Mouse (Mus musculus) layer of hippocampus, adult 2 months (tissue): ENCODE results near the gene Ctdnep1. TPM values are rescaled to one million over a fixed set of nuclear protein-coding genes. Genes with fewer than 3 reads are reported as not detected.

ENCODE experiments used
- DNase-seq, 2 experiments: peaks; one replicate each; pipeline ENCODE4 v3.0.0; 2022; ENCODE audit warnings: low spot score in 2 of 2
- H3K27ac ChIP-seq: fragments of 200-600 bp; 2 replicates; pipeline ENCODE4 v1.8.1; 2022
- H3K4me3 ChIP-seq: fragments of 200-600 bp; 2 replicates; pipeline ENCODE4 v1.8.1; 2022; ENCODE audit warnings: mild to moderate bottlenecking
- CTCF ChIP-seq: fragments of 200-600 bp; conservative IDR thresholded peaks from 2 replicates; pipeline ENCODE4 v1.8.1; 2022; ENCODE audit warnings: antibody characterized with exemption, mild to moderate bottlenecking, moderate library complexity
- long read RNA-seq, 2 experiments: library from polyadenylated mRNA; stranded (forward); transcript quantifications; one replicate each; pipeline ENCODE4 v2.0.0; 2021; ENCODE audit warnings: borderline mapping rate in 2 of 2
- total RNA-seq, 2 experiments: library from RNA; stranded (reverse); gene quantifications; 2 replicates each; pipeline ENCODE4 v1.2.3; 2021

The Ctdnep1 gene
- total RNA-seq = 100 to 1,000 TPM; 106 to 114 TPM
- long read RNA-seq, experiment 1, transcript Ctdnep1-201 (8 exons, 1,627 nt) = major isoform, 14 of 20 reads
- long read RNA-seq, experiment 1, partial matches to known transcripts = 2 of 20 reads
- long read RNA-seq, experiment 1, other reads (novel, unspliced or antisense) = 4 of 20 reads
- long read RNA-seq, experiment 2, transcript Ctdnep1-201 (8 exons, 1,627 nt) = major isoform, 12 of 23 reads
- long read RNA-seq, experiment 2, partial matches to known transcripts = 6 of 23 reads
- long read RNA-seq, experiment 2, other reads (novel, unspliced or antisense) = 5 of 23 reads

- TF ChIP-seq CTCF = no peak
- no peak for DNase-seq
- H3K4me3 ChIP-seq = peak within 1 kb of the TSS; percentile 98
Measured at GRCm38 (mm10) chr11:69981141-69981762, at the start of gene Ctdnep1. TSS of gene Ctdnep1 (plus strand) at chr11:69981156.

GRCm38 (mm10) chr11:69931769-69932168 is 49.2 kb upstream of the Ctdnep1 start:
- Histone ChIP-seq H3K27ac (no peak overlapping the region), H3K4me3 (no peak overlapping the region)
- no peak for DNase-seq
- TF ChIP-seq CTCF = no peak

More at GRCm38 (mm10) chr11:69981141-69981762, at the start of gene Ctdnep1:
- peak within 1 kb of the TSS; percentile 100 for H3K27ac ChIP-seq

DNA sequence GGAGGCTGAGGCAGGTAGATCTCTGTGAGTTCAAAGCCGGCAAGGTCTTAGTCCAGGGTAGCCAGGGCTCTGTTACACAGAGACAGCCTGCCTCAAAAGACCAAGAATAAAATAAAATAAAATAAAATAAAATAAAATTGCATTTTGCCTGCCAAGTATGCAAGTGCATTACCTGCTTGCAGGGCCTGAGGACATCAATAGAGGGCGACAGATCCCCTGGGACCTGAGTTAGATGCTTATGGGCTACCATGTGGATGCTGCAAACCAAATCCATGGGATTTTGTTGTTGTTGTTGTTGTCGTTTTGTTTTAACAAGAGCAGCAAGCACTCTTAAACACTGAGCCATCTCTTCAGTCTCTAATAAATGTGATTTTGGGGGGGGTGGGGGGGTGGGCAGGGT is 48.7 kb upstream of the Ctdnep1 start:
- peak; percentile 66 for TF ChIP-seq CTCF
- Histone ChIP-seq H3K4me3 (no peak overlapping the region), H3K27ac (no peak overlapping the region)
- DNase-seq = no peak

- Histone ChIP-seq H3K4me3 (no peak overlapping the region), H3K27ac (no peak overlapping the region)
- no peak for DNase-seq
- TF ChIP-seq CTCF = no peak
Measured at GRCm38 (mm10) chr11:69933066-69933465, 47.9 kb upstream of the Ctdnep1 start.

DNA sequence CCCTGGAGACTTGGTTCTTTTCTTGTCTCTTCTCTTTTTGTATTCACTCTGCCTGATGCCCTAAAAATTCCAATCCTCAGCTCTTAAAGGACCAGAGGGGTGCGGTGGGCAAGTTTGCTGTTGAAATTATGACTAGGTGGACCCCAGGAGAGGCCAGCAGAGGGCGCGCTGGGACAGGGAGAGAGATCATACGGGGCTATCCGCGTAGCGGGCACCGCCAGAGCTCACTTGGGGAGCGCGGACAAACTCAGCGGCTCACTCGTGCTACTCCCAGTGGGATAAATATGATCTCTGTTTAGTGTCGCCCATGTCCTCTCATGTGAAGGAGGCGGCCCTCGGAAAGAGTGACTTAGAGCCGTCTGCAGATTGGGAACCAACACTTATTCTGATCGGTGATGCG is 46.8 kb upstream of the Ctdnep1 start:
- no peak overlapping the region for H3K27ac ChIP-seq
- peak; percentile 92 for TF ChIP-seq CTCF
- H3K4me3 ChIP-seq = 0 out of 2 replicates have a peak overlapping the region, but pooled peaks have one; percentile 23
- peak; percentile 81 to 94 for DNase-seq

DNA sequence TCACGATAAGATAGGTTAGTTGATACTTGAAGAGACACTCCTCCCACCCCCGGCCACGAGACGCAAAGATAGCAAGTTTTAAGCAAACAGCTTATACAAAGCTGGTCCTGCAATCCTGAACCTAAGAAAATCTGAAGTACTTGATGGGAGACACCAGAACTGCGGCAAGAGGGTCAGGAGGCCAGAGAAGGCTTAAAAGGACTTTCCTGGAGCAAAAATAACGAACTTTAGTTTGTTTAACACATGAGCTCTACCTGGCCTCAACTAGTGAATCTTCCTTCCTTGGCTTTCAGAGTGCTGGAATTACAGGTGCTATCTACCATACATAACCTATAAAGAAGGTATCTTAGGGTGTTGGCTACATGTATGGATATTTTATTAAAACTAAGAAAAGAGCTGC is 46.3 kb upstream of the Ctdnep1 start:
- TF ChIP-seq CTCF = no peak

DNA sequence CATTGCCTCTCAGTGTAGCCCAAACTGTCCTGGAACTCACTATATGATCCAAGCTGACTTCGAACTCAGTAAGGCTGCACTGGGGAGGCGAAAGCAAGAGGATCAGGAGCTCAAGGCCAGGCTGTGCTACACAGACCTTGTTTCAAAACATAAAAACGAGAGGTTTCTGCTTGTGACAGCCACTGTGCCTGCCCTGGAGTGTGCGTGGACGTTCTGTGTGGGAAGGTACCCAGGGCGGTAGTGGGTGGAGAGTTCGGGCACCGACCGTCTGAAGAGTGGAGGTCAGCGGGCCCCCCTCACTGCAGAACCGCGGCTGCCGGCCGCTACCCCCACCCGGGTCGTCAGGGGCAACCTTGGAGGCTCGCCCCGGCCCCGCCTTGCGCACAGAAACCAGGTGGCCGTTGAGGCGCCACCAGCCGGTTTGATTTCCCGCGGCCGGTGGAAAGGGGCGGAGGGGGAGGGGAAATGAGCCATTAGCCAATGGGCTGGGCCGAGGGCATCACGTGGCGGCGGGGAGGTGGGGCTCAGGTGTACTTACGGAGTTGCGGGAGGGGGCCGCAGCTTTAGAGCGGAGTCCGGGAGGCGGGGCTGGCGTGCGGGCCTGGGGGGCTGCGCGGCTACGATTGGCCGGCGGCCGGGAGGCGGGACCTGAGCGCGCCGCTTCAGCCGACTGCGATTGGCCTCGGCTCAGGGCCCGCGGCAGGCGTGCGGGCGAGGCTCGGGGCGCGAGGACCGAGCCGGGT is 45.6 kb upstream of the Ctdnep1 start, which contains the start of gene Ybx2:
Ybx2 (plus strand) TSS at position 660 of the 743 bp plus-strand sequence.
- DNase-seq = peak; percentile 85 to 88
- no peak for TF ChIP-seq CTCF
- Histone ChIP-seq H3K27ac (no peak within 1 kb of the TSS), H3K4me3 (peak within 1 kb of the TSS; percentile 51)

More for the DNA sequence above, 46.3 kb upstream of the Ctdnep1 start:
- H3K4me3 ChIP-seq = no peak overlapping the region
- DNase-seq = no peak
- H3K27ac ChIP-seq = no peak overlapping the region

GRCm38 (mm10) chr11:69936156-69936555 is 44.8 kb upstream of the Ctdnep1 start:
- DNase-seq = no peak
- TF ChIP-seq CTCF = no peak
- Histone ChIP-seq H3K4me3 (peak overlapping the region; percentile 51), H3K27ac (no peak overlapping the region)

GRCm38 (mm10) chr11:69936714-69937347 is 44.1 kb upstream of the Ctdnep1 start:
- DNase-seq = no peak
- TF ChIP-seq CTCF = no peak
- H3K27ac ChIP-seq = no peak overlapping the region
- no peak overlapping the region for H3K4me3 ChIP-seq

DNA sequence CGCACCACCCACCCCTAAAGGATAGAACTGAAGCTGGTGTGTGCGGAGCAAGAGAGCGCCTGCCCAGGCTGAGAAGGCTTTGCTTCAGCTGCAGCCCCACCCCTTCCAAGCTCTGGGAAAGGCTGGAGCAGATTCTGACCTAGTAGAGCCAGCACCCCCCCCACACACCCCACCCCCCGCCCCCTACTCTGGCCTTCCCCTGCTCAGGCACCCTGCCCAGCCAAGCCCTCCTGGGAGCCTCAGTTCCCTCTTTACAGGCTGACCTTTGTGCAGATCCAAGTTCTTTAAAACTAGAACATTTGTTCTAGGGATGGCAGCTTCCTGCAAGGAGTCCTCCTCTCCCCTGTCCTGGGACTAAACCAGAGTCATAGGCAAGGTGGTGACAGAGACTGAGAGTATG is 43.6 kb upstream of the Ctdnep1 start:
- no peak for DNase-seq
- Histone ChIP-seq H3K27ac (no peak overlapping the region), H3K4me3 (no peak overlapping the region)
- TF ChIP-seq CTCF = no peak

GRCm38 (mm10) chr11:69937834-69938233 is 43.1 kb upstream of the Ctdnep1 start:
- no peak for DNase-seq

GRCm38 (mm10) chr11:69938401-69938979 is 42.5 kb upstream of the Ctdnep1 start:
- no peak for DNase-seq
- no peak overlapping the region for H3K4me3 ChIP-seq
- no peak for TF ChIP-seq CTCF
- H3K27ac ChIP-seq = no peak overlapping the region

More at GRCm38 (mm10) chr11:69937834-69938233, 43.1 kb upstream of the Ctdnep1 start:
- H3K27ac ChIP-seq = no peak overlapping the region
- TF ChIP-seq CTCF = no peak
- no peak overlapping the region for H3K4me3 ChIP-seq
